Mouse (Mus musculus): ENCODE measurements around the gene Sypl. TPM values are rescaled to one million over a fixed set of nuclear protein-coding genes. Genes with fewer than 3 reads are reported as not detected.

Gene Sypl
- 48.6 and 50.3 TPM in 2 replicates for polyA plus RNA-seq (2016; fragmentation: Nextera tagmentation; extraction: Ambion mirVana)

DNA sequence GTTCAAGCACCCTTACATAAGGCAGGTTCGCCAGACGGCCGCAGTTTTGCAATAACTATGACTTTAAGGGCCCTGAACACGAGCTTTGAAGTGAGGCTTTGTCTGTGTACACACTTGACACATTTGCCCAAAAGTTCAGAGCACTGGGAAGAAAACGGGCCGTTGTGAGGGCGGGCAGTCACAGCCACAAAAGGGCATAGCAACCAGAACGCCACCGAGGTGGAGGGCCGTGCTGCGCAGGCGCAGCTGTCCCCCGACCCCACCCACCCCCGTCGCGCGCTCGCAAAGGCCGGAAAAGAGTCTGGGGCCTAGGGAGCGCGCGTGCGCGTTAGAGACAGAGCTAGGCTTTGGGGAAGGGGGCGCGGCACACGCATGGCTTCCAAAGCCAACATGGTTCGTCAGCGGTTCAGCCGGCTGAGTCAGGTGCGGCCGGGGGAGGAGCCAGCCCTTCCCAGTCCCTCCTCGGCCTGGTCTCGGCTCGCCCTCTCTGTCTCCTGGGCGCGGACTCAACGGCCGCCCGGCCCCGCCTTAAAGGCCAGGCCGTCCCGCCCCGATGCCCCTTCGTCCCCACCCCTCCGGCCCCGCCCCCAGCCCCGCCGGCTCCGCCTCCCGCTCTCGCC, at the start of gene Sypl:
Gene Sypl (plus strand): TSS at position 296 of the 620 bp plus-strand sequence.
- WGBS: under 1% methylated on average over 52 of the region's 52 CpGs
- Histone ChIP-seq H3K27me3 (replicated peaks; ENCODE audit: low read depth, poor library complexity, severe bottlenecking) (no peaks in the 10 kb centered on the region), H3K9me3 (no peaks in the 10 kb centered on the region), H3K4me1 (peaks cover 34% of the 10 kb centered on the region), H3K36me3 (replicated peaks) (no peaks in the 10 kb centered on the region), H3K4me3 (peak within 1 kb of the TSS; percentile 81), H3K27ac (replicated peaks) (peak within 1 kb of the TSS; percentile 90)
- DNase-seq (ENCODE audit: low spot score): peak; percentile 99

DNA sequence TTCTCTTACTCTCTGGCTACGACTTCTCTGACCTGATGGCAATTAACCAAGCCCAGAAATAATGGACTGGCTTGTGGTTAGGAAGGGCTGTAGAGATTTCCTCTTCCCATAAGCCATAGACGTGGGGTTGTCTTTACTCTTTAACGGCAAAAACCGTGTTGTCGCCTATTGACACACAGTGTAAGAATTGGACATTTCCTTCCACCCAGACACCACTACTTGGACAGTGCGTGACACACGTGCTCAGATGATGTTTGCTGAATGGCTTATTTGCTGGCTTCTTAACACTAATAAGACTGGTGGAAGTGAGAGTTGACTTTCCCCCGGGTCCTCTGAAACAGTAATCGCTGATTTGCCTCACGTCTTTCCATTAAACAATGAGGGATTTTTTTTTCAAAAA, 44.0 kb upstream of the Sypl start:
- Histone ChIP-seq H3K4me1 (peaks cover 13% of the 10 kb centered on the region), H3K27ac (replicated peaks) (no peak overlapping the region), H3K4me3 (no peak overlapping the region), H3K36me3 (replicated peaks) (no peaks in the 10 kb centered on the region), H3K27me3 (replicated peaks; ENCODE audit: low read depth, poor library complexity, severe bottlenecking) (peaks cover 5% of the 10 kb centered on the region; the same call in 1 of the 2 replicates), H3K9me3 (no peaks in the 10 kb centered on the region)
- DNase-seq (ENCODE audit: low spot score): no peak
- WGBS: 58% methylated on average over 10 of the region's 10 CpGs

GRCm38 (mm10) chr12:32910092-32910491, 43.6 kb upstream of the Sypl start:
- Histone ChIP-seq H3K4me3 (peak overlapping the region; percentile 36; the same call in 1 of the 2 replicates), H3K27me3 (replicated peaks; ENCODE audit: low read depth, poor library complexity, severe bottlenecking) (peaks cover 5% of the 10 kb centered on the region; the same call in 1 of the 2 replicates), H3K9me3 (no peaks in the 10 kb centered on the region), H3K27ac (replicated peaks) (no peak overlapping the region), H3K4me1 (peaks cover 13% of the 10 kb centered on the region), H3K36me3 (replicated peaks) (no peaks in the 10 kb centered on the region)
- DNase-seq (ENCODE audit: low spot score): peak; percentile 68
- 15% methylated on average over 11 of the region's 11 CpGs for WGBS

GRCm38 (mm10) chr12:32910560-32911194, 43.0 kb upstream of the Sypl start:
- WGBS: 40% methylated on average over 15 of the region's 15 CpGs

DNA sequence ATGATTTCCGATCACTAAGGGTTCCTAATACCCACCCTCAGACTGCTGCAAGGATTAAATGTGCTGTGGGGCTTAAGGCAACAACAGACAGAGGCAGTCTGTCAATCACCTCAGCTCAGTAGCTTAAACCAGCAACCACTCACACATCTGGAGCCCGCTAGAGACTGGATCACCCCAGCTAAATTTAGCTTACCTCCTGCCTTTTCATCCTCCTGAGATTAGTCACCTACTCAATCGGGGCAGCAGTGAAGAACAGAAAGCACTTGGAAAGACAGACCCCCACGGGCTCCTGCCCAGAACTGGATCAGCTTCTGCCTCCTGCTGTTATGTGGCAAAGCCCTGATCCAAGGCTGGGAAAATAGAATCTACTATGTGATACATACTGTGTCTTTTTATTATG, 42.1 kb upstream of the Sypl start:
- 32% methylated on average over 4 of the region's 4 CpGs for WGBS

More at GRCm38 (mm10) chr12:32910560-32911194, 43.0 kb upstream of the Sypl start:
- Histone ChIP-seq H3K4me3 (peak overlapping the region; percentile 36), H3K36me3 (replicated peaks) (no peaks in the 10 kb centered on the region), H3K4me1 (peaks cover 13% of the 10 kb centered on the region), H3K27ac (replicated peaks) (no peak overlapping the region), H3K27me3 (replicated peaks; ENCODE audit: low read depth, poor library complexity, severe bottlenecking) (peaks cover 5% of the 10 kb centered on the region; the same call in 1 of the 2 replicates), H3K9me3 (no peaks in the 10 kb centered on the region)
- peak; percentile 74 for DNase-seq (ENCODE audit: low spot score)

GRCm38 (mm10) chr12:32912772-32913171, 40.9 kb upstream of the Sypl start:
- H3K27me3 ChIP-seq (replicated peaks; ENCODE audit: low read depth, poor library complexity, severe bottlenecking): peaks cover 5% of the 10 kb centered on the region; the same call in 1 of the 2 replicates
- no peaks in the 10 kb centered on the region for H3K36me3 ChIP-seq (replicated peaks)
- no peak overlapping the region for H3K4me3 ChIP-seq
- 80% methylated on average over 5 of the region's 5 CpGs for WGBS
- no peak for DNase-seq (ENCODE audit: low spot score)
- H3K4me1 ChIP-seq: peaks cover 13% of the 10 kb centered on the region
- H3K9me3 ChIP-seq: no peaks in the 10 kb centered on the region
- no peak overlapping the region for H3K27ac ChIP-seq (replicated peaks)

More for the DNA sequence above, 42.1 kb upstream of the Sypl start:
- no peaks in the 10 kb centered on the region for H3K36me3 ChIP-seq (replicated peaks)
- peaks cover 5% of the 10 kb centered on the region; the same call in 1 of the 2 replicates for H3K27me3 ChIP-seq (replicated peaks; ENCODE audit: low read depth, poor library complexity, severe bottlenecking)
- DNase-seq (ENCODE audit: low spot score): no peak
- H3K4me1 ChIP-seq: peaks cover 13% of the 10 kb centered on the region
- no peaks in the 10 kb centered on the region for H3K9me3 ChIP-seq
- H3K27ac ChIP-seq (replicated peaks): no peak overlapping the region
- no peak overlapping the region for H3K4me3 ChIP-seq

DNA sequence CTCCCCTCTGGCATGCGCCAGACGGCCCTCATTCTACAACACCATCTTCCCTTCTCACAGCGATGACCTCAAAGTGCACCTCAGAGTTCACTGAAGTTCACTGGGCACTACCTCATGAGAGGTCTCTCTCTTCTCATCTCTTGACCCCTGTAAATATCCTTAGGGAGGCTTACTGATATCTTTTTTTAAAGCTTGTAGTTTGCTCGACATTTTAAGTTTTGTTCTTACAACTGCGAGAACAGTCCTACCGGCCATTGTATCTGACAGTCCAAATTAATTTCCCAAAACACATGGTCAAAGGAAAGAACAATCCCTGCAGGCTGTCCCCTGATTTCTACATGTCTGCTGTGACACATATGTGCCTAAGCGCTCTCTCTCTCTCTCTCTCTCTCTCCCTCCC, 35.0 kb upstream of the Sypl start:
- WGBS: 63% methylated on average over 7 of the region's 7 CpGs
- Histone ChIP-seq H3K36me3 (replicated peaks) (no peaks in the 10 kb centered on the region), H3K27me3 (replicated peaks; ENCODE audit: low read depth, poor library complexity, severe bottlenecking) (no peaks in the 10 kb centered on the region), H3K4me1 (peaks cover 15% of the 10 kb centered on the region), H3K9me3 (no peaks in the 10 kb centered on the region), H3K4me3 (no peak overlapping the region), H3K27ac (replicated peaks) (no peak overlapping the region)
- DNase-seq (ENCODE audit: low spot score): no peak

GRCm38 (mm10) chr12:32919091-32919490, 34.6 kb upstream of the Sypl start:
- Histone ChIP-seq H3K36me3 (replicated peaks) (no peaks in the 10 kb centered on the region), H3K9me3 (no peaks in the 10 kb centered on the region), H3K4me3 (no peak overlapping the region), H3K27ac (replicated peaks) (no peak overlapping the region), H3K4me1 (peaks cover 15% of the 10 kb centered on the region), H3K27me3 (replicated peaks; ENCODE audit: low read depth, poor library complexity, severe bottlenecking) (no peaks in the 10 kb centered on the region)
- DNase-seq (ENCODE audit: low spot score): no peak
- WGBS: 22% methylated on average over 3 of the region's 3 CpGs

- no peak for DNase-seq (ENCODE audit: low spot score)
- Histone ChIP-seq H3K9me3 (no peaks in the 10 kb centered on the region), H3K36me3 (replicated peaks) (no peaks in the 10 kb centered on the region), H3K4me1 (peaks cover 19% of the 10 kb centered on the region), H3K27ac (replicated peaks) (no peak overlapping the region), H3K4me3 (no peak overlapping the region), H3K27me3 (replicated peaks; ENCODE audit: low read depth, poor library complexity, severe bottlenecking) (no peaks in the 10 kb centered on the region)
- WGBS: 76% methylated on average over 5 of the region's 5 CpGs
Observed at GRCm38 (mm10) chr12:32919527-32919926, 34.2 kb upstream of the Sypl start.

DNA sequence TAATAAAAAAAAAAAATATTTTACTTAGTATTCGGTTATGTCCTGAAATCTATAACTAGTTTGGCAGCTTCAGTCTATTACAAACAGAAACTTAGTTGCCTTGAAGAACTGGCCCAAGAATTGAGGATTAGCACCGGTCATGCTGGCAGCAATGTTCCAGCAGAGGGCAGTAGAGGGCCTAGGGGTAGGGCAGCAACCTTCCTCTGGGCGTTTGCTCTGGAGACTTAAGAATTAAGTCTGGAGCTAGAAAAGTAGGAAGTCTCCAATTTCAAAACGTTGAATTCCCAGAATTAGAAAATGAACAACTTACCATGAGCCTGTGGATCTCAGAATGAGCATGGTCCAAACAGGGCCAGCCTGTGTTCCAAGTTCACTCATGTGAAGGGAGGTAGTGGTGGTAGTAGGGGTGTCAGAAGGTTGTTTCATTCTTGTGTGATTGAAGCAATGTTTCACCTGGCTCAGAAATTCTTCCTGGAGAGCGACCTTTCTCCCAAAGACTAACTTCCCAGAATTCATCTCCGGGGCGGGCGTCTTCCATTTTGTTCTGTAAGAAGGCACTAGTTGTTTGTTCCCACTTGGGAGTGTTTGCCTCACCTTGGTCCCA, 33.4 kb upstream of the Sypl start:
- WGBS: 70% methylated on average over 8 of the region's 8 CpGs
- Histone ChIP-seq H3K27ac (replicated peaks) (no peak overlapping the region), H3K4me3 (no peak overlapping the region), H3K36me3 (replicated peaks) (no peaks in the 10 kb centered on the region), H3K27me3 (replicated peaks; ENCODE audit: low read depth, poor library complexity, severe bottlenecking) (no peaks in the 10 kb centered on the region), H3K4me1 (peaks cover 19% of the 10 kb centered on the region), H3K9me3 (no peaks in the 10 kb centered on the region)
- peak; percentile 58 for DNase-seq (ENCODE audit: low spot score)

DNA sequence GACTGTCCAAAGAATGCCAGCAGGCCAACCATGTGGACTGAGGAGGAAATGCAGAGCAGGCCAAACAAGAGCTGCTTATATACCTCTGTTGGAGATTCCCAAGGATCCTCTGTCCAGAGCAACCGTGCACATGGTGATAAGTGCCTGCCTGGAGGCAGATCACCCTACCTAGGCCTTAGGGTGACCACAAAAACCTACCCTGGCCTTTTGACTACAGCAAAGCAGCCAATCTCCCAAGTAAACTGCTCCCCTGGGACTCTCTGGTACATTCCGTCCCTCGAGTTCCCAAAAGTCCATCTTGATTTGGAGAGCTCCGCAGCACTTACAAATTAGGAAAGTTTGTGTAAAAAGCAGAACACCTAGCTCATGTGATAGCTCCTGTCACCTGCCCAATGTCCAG, 32.6 kb upstream of the Sypl start:
- no peaks in the 10 kb centered on the region for H3K27me3 ChIP-seq (replicated peaks; ENCODE audit: low read depth, poor library complexity, severe bottlenecking)
- no peaks in the 10 kb centered on the region for H3K36me3 ChIP-seq (replicated peaks)
- H3K9me3 ChIP-seq: no peaks in the 10 kb centered on the region
- WGBS: 83% methylated on average over 4 of the region's 4 CpGs
- no peak for DNase-seq (ENCODE audit: low spot score)
- peaks cover 22% of the 10 kb centered on the region for H3K4me1 ChIP-seq
- H3K4me3 ChIP-seq: no peak overlapping the region
- no peak overlapping the region for H3K27ac ChIP-seq (replicated peaks)

- Histone ChIP-seq H3K4me1 (peaks cover 27% of the 10 kb centered on the region), H3K9me3 (no peaks in the 10 kb centered on the region), H3K27ac (replicated peaks) (no peak overlapping the region), H3K4me3 (no peak overlapping the region), H3K27me3 (replicated peaks; ENCODE audit: low read depth, poor library complexity, severe bottlenecking) (no peaks in the 10 kb centered on the region), H3K36me3 (replicated peaks) (no peaks in the 10 kb centered on the region)
- no peak for DNase-seq (ENCODE audit: low spot score)
- WGBS: 94% methylated on average over 7 of the region's 7 CpGs
Observed at GRCm38 (mm10) chr12:32921532-32922131, 32.1 kb upstream of the Sypl start.
